Mouse (Mus musculus): ENCODE results near the gene Rbms1.

The Rbms1 gene

GRCm38 (mm10) chr2:60748585-60748984 is 214.4 kb downstream of the Rbms1 start:
- no peak for DNase-seq

- DNase-seq = no peak
These were observed 215.4 kb downstream of the Rbms1 start for GRCm38 (mm10) chr2:60747590-60747989.

- DNase-seq = no peak
These were observed 218.3 kb downstream of the Rbms1 start for GRCm38 (mm10) chr2:60744674-60745073.

- no peak for DNase-seq
These were observed 223.4 kb downstream of the Rbms1 start for GRCm38 (mm10) chr2:60739389-60740137.

- no peak for DNase-seq
These were observed 232.1 kb downstream of the Rbms1 start for GRCm38 (mm10) chr2:60730929-60731328.

- DNase-seq = no peak
These were observed 233.0 kb downstream of the Rbms1 start for GRCm38 (mm10) chr2:60730024-60730423.

GRCm38 (mm10) chr2:60728902-60729585 is 233.9 kb downstream of the Rbms1 start:
- no peak for DNase-seq

GRCm38 (mm10) chr2:60724660-60725059 is 238.3 kb downstream of the Rbms1 start:
- no peak for DNase-seq

GRCm38 (mm10) chr2:60722967-60723366 is 240.0 kb downstream of the Rbms1 start:
- DNase-seq = no peak

- DNase-seq = no peak
These were observed 240.5 kb downstream of the Rbms1 start, which contains the start of gene Itgb6 for GRCm38 (mm10) chr2:60722514-60722913. Gene Itgb6 (minus strand): TSS chr2:60722643.

- DNase-seq = no peak
These were observed 242.1 kb downstream of the Rbms1 start for GRCm38 (mm10) chr2:60720906-60721305.

- DNase-seq = no peak
These were observed 242.8 kb downstream of the Rbms1 start for GRCm38 (mm10) chr2:60720205-60720604.

- no peak for DNase-seq
These were observed 245.6 kb downstream of the Rbms1 start for GRCm38 (mm10) chr2:60717348-60717747.

- DNase-seq = no peak
These were observed 246.4 kb downstream of the Rbms1 start for GRCm38 (mm10) chr2:60716549-60716948.

GRCm38 (mm10) chr2:60715771-60716170 is 247.2 kb downstream of the Rbms1 start:
- no peak for DNase-seq

GRCm38 (mm10) chr2:60714971-60715502 is 248.0 kb downstream of the Rbms1 start:
- DNase-seq = no peak

- DNase-seq = no peak
These were observed 248.5 kb downstream of the Rbms1 start for GRCm38 (mm10) chr2:60714475-60714874.

GRCm38 (mm10) chr2:60713857-60714256 is 249.1 kb downstream of the Rbms1 start:
- DNase-seq = no peak

GRCm38 (mm10) chr2:60712891-60713290 is 250.1 kb downstream of the Rbms1 start:
- no peak for DNase-seq

GRCm38 (mm10) chr2:60712483-60712882 is 250.5 kb downstream of the Rbms1 start:
- no peak for DNase-seq

- no peak for DNase-seq
These were observed 251.7 kb downstream of the Rbms1 start for GRCm38 (mm10) chr2:60711098-60711880.

- DNase-seq = no peak
These were observed 252.7 kb downstream of the Rbms1 start for GRCm38 (mm10) chr2:60710317-60710716.

- DNase-seq = no peak
These were observed 254.3 kb downstream of the Rbms1 start for GRCm38 (mm10) chr2:60708671-60709070.
